Mouse (Mus musculus): ENCODE results near the gene Foxred1. TPM values are rescaled to one million over a fixed set of nuclear protein-coding genes. Genes with fewer than 3 reads are reported as not detected.
A peak's percentile ranks its signal among the peaks of the same experiment; 100 is the strongest.

The Foxred1 gene
- total RNA-seq (2021) = 10 to 100 TPM; 35.0 to 42.5 TPM

GRCm38 (mm10) chr9:35210542-35211474 is at the start of gene Foxred1:
Foxred1 (minus strand) TSS chr9:35211055.
- intact Hi-C loops (cut with DNase I) = loop anchor here (5.0 kb wide), 1 partner anchor 56 kb away; the partner anchor contains the start of genes Fam118b and Rpusd4
- peak; percentile 99 to 100 for DNase-seq (ENCODE audit: low spot score in 2 of 2)

GRCm38 (mm10) chr9:35257365-35257764 is 46.5 kb upstream of the Foxred1 start:
- no peak for DNase-seq (ENCODE audit: low spot score in 2 of 2)
- intact Hi-C loops (cut with DNase I) = no loop called here

GRCm38 (mm10) chr9:35249476-35249875 is 38.6 kb upstream of the Foxred1 start:
- intact Hi-C loops (cut with DNase I) = no loop called here
- no peak for DNase-seq (ENCODE audit: low spot score in 2 of 2)

- intact Hi-C loops (cut with DNase I) = no loop called here
- no peak for DNase-seq (ENCODE audit: low spot score in 2 of 2)
Measured at GRCm38 (mm10) chr9:35247405-35247804, 36.5 kb upstream of the Foxred1 start.

GRCm38 (mm10) chr9:35239734-35240133 is 28.9 kb upstream of the Foxred1 start:
- no peak for DNase-seq (ENCODE audit: low spot score in 2 of 2)
- intact Hi-C loops (cut with DNase I) = no loop called here

GRCm38 (mm10) chr9:35238915-35239571 is 28.2 kb upstream of the Foxred1 start:
- intact Hi-C loops (cut with DNase I) = no loop called here
- no peak for DNase-seq (ENCODE audit: low spot score in 2 of 2)

- DNase-seq (ENCODE audit: low spot score in 2 of 2) = no peak
- intact Hi-C loops (cut with DNase I) = no loop called here
Measured at GRCm38 (mm10) chr9:35238371-35238770, 27.5 kb upstream of the Foxred1 start.

- no peak for DNase-seq (ENCODE audit: low spot score in 2 of 2)
Measured at GRCm38 (mm10) chr9:35235996-35236395, 25.1 kb upstream of the Foxred1 start.

GRCm38 (mm10) chr9:35228671-35229070 is 17.8 kb upstream of the Foxred1 start:
- intact Hi-C loops (cut with DNase I) = no loop called here
- no peak for DNase-seq (ENCODE audit: low spot score in 2 of 2)

More at GRCm38 (mm10) chr9:35235996-35236395, 25.1 kb upstream of the Foxred1 start:
- intact Hi-C loops (cut with DNase I) = no loop called here

GRCm38 (mm10) chr9:35223466-35223865 is 12.6 kb upstream of the Foxred1 start:
- intact Hi-C loops (cut with DNase I) = no loop called here
- DNase-seq (ENCODE audit: low spot score in 2 of 2) = no peak

GRCm38 (mm10) chr9:35217963-35218362 is 7.1 kb upstream of the Foxred1 start:
- DNase-seq (ENCODE audit: low spot score in 2 of 2) = no peak
- intact Hi-C loops (cut with DNase I) = no loop called here

- DNase-seq (ENCODE audit: low spot score in 2 of 2) = no peak
- intact Hi-C loops (cut with DNase I) = loop anchor here (5.0 kb wide), 1 partner anchor 55 kb away; the partner anchor contains the start of genes Fam118b and Rpusd4
Measured at GRCm38 (mm10) chr9:35211573-35212511, 987 bp upstream of the Foxred1 start.

GRCm38 (mm10) chr9:35204421-35204820 is 6.4 kb downstream of the Foxred1 start:
- DNase-seq (ENCODE audit: low spot score in 2 of 2) = no peak
- intact Hi-C loops (cut with DNase I) = no loop called here

GRCm38 (mm10) chr9:35203536-35203935 is 7.3 kb downstream of the Foxred1 start:
- no peak for DNase-seq (ENCODE audit: low spot score in 2 of 2)
- intact Hi-C loops (cut with DNase I) = no loop called here

GRCm38 (mm10) chr9:35200529-35201060 is 10.3 kb downstream of the Foxred1 start:
- DNase-seq (ENCODE audit: low spot score in 2 of 2) = peak in 1 of 2 experiments; percentile 37
- intact Hi-C loops (cut with DNase I) = no loop called here

- DNase-seq (ENCODE audit: low spot score in 2 of 2) = peak; percentile 73 to 74
- intact Hi-C loops (cut with DNase I) = no loop called here
Measured at GRCm38 (mm10) chr9:35199772-35200471, 10.9 kb downstream of the Foxred1 start, which contains the start of the genes Srpr and Tirap. Srpr (plus strand) TSS chr9:35200175. Tirap (minus strand) TSS chr9:35200291.

GRCm38 (mm10) chr9:35198945-35199771 is 11.7 kb downstream of the Foxred1 start:
- intact Hi-C loops (cut with DNase I) = no loop called here
- no peak for DNase-seq (ENCODE audit: low spot score in 2 of 2)

- intact Hi-C loops (cut with DNase I) = no loop called here
- no peak for DNase-seq (ENCODE audit: low spot score in 2 of 2)
Measured at GRCm38 (mm10) chr9:35198351-35198750, 12.5 kb downstream of the Foxred1 start.

Measured in left cerebral cortex, postnatal 25 days (tissue).